Mouse (Mus musculus) WW6 (cell line): ENCODE data around the gene Lcp1.

Source experiments
- DNase-seq: peaks from one replicate; pipeline ENCODE4 v3.0.0-alpha.2; 2013; ENCODE audit warnings: low read depth, low spot score

The Lcp1 gene

GRCm38 (mm10) chr14:75176425-75177045 lies 45.6 kb downstream of the Lcp1 start:
- no peak for DNase-seq

DNA sequence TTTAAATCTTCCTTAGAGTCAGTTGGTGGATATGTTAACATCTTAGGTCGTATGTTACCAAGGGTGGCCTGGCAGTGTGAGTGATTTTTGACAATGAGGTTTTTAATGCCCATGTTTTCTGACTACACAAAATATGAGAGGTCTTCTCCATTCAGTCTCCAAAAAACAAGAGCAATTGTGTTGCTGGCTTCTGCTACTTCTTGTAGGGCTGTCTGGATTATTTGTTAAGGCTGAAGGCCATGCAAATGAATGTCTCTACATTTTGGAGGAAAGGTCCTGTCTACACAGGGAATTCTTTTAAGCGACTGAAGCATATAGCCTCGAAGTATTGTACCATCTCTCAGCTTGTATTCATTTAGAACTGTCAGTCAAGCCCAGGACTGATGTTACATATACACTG lies 46.5 kb downstream of the Lcp1 start:
- DNase-seq, result no peak

DNA sequence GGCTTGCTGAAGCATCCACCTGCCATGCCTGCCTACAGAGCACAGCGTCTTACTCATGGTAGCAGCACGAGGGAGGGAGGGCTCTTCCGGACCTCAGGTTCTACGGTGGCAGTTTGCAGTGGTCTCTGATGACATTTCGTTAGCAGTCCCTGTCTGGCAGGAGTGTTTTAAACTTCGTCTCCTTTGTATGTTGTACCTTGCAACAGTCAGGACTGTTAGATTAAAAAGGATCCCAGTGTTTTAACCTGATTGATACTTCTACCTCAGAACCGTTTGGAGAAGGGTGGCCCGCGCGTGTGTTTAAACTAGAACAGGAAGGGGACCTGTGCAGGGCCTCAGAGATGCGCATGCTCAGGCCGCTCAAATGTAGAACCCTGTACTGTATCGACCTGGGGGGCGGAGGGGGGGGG lies 47.5 kb downstream of the Lcp1 start:
- no peak for DNase-seq

DNA sequence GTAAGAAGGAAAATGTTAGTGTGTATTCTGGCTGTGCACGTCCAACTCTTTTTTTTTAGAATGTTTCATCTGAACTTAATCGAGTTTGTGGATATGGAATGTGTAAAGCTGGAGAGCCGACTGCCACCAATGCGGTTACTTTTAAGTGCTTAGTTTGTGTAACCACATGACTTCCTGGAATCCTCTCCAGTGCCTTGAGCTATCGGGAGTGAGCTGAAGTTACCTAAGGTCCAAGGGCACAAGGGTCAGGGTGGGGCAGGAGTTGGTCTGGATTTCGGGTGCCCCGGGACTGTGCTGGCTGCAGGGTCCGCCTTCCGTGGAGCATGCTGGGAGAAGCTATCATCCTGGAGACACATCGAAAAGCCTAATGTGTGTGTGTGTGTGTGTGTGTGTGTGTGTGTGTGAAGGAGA lies 47.9 kb downstream of the Lcp1 start:
- DNase-seq, result no peak

GRCm38 (mm10) chr14:75179255-75179963 lies 48.5 kb downstream of the Lcp1 start:
- no peak for DNase-seq

DNA sequence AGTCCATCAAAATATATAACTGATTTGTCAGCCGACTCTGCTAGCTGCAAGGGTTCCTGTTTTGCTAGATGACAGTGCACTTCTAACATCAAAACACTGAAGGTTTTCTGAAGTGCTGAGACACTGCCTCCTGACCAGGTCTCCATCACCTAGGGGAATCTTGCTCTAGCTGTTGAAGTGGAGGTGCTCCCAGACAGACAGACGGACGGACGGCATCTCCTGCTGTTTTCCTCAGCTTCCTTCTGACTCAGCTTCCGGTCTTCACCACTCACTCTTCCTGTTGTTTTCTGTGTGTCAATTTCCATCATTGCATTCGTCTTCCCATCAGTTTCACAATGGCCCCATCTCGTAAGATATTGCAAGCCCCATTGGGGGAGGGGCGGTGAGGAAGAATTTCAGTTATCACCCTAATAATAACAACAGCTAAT lies 49.7 kb downstream of the Lcp1 start:
- DNase-seq, result no peak

- no peak for DNase-seq
Measured at GRCm38 (mm10) chr14:75181062-75181935, 50.4 kb downstream of the Lcp1 start.

- no peak for DNase-seq
Measured at GRCm38 (mm10) chr14:75182378-75182777, 51.5 kb downstream of the Lcp1 start.

DNA sequence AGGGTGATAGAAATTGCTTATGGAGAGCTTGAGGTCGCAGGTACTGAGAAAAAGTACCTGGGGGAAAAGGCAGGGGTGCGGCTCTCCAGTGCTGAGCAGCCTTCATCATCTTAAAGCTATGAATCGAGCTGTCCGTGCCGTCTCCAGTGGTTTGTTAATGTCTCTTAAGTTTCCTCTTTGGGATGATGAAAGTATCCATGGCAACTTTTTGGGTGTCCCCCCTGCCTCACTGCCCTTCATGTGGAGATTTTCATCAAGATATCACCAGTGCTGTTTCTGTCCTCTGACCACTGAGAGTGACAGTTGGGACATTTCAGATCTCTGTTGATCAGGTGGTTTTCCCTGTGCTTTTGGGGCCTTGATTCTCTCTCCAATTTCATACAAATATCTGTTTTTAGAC lies 51.9 kb downstream of the Lcp1 start:
- DNase-seq, result no peak

- DNase-seq, result no peak
Measured at GRCm38 (mm10) chr14:75184069-75184790, 53.3 kb downstream of the Lcp1 start.

DNA sequence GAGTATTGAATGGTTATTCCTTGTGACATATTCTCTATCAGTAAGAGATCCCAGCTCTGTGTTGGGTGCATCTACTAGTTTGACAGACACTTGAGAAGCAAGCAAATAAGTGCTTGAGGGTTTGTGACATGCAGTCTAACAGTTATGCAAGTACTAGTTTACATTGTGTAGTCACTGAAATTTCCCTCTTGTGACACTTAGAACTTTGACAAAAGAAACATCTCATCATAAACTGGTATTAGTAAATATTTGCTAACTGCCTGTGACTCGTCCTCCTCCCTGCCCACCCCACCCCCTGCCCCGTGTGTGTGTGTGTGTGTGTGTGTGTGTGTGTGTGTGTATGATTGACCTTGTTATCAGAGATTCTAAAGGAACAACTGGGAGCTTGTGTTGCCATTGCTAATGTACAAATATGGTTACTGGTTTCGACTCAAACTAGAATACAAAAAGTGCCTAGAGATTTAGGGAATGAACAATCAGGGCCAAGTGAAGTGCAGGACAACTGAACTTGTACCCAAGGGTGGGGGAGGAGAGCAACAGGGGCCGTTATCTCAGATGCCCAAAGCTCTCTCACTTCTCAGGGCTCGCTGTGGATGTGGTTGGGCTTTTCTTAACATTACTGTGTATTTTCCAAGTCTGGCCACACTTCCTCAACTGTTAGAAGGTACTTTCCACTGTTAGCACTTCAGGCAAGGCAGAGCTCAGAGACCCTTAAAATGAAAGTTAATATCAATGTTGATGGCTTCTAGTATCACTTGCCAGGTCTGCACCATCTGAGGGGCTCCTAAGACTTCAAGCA lies 55.1 kb downstream of the Lcp1 start:
- no peak for DNase-seq

DNA sequence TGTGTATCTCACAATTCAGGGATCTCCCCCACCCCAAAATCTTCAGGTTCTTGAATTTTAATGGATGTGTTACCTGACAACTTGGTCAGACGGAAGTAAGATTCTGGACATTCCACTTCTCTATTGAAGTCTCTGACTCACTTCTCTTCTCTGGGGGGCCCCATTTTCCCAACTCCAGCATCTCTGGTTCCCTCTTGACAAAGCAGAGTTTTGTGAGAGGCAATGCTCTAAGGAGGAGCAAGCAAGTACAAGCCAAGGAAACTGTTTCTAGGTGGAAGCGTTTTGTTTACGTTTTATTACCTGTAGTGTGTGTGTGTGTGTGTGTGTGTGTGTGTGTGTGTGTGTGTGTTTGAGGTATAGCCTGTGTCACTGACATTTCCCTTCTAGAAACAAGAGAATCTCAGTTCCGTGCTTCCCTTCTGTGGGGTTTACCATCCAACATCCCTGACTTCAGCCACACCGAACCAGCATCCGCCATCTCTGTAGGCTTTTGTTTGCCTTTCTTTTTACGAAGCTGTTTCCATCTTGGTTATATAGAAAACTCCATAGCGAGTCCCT lies 56.0 kb downstream of the Lcp1 start:
- DNase-seq, result no peak

GRCm38 (mm10) chr14:75188521-75188920 lies 57.6 kb downstream of the Lcp1 start:
- no peak for DNase-seq

DNA sequence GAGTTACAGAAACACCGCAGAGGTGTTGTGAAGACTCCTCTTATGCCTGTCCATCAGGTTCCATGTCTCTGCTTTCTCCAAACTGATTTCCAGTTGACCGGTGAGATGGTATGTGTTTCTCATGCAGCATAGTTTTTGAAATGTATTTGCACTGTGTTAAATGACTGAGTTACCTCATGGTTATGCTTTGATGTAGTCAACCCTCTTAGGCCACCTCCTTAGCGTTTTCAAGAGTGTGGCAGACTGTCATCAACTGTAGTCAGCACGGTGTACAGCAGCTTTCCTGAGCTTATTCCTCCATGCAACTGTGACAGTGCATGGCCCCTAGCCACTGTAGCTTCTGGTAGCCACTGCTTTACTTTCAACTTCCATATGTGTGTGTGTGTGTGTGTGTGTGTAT lies 58.1 kb downstream of the Lcp1 start:
- DNase-seq, result no peak

DNA sequence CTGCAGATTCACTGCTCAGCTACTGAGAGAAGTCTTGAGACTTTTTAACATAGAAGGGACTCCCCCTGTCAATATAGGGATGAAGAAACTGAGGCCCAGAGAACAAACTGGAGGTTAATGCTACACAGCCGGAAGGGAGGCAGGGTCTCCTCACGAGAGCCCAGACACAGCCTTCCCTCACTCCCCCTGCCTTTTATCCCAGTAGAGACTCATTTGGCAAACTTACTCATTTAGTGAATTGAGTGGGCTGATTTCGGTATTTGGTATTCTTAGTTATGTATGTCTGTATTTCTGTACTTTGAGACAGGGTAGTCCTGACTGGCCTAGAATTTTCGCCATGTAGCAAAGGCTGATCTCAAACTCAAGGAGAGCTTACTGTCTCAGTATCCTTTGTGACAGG lies 59.8 kb downstream of the Lcp1 start:
- DNase-seq, result no peak

DNA sequence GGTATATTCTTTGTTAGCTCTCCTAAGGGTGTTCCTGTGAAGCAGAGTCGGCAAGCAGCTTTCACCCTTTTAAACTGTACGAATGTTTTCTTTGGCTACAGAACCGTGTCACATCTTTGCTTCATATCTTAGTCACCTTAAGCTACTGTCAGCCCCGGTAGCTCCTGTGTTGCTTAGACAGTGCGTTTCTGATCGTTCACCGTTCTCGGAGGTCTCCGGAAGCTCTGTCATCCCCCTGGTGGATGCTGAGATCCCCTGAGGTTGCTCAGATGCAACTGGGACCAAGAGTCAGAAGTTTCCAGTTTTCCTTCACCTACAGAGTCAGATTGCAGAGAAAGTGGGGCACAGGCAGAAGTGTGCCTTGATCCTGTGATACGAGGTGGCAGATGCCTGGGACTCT lies 61.5 kb downstream of the Lcp1 start:
- DNase-seq, result no peak

DNA sequence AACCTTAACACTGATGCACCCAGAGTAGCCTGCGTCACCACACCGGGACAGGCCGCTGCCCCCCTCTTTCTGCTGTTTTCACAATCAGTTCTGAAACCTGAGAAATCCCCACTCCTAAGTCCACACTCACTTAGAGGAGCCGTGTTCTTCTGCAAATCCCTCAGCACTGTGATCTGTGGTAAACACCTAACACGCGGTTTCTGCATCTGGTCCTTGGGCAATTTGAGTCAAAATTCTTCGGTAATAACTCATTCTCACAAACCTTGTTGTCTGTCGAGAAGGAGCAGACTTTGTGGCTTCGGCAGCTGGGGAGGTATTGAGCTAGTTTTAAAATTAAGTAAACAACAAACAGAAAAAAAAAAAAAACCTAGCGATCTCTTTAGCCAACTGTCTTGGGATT lies 62.0 kb downstream of the Lcp1 start:
- no peak for DNase-seq

DNA sequence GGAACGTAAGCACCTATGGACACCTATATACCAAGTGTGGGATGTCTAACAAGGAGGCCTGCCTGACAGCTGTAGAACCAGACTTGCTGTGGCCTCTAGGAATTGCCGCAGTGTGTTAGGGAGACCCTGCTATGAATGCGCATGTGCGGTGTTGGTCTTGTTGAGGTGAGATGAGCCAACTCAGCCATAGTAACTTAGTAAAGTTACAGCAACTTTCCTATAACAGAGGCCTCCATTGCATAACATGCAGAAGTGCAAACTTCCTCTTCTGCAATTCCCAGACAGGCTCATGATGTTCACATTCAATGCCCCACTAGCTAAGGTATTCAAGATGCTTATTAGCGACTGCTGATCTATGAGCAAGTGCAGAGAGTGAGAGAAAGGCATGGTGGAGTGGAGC lies 64.6 kb downstream of the Lcp1 start:
- no peak for DNase-seq

DNA sequence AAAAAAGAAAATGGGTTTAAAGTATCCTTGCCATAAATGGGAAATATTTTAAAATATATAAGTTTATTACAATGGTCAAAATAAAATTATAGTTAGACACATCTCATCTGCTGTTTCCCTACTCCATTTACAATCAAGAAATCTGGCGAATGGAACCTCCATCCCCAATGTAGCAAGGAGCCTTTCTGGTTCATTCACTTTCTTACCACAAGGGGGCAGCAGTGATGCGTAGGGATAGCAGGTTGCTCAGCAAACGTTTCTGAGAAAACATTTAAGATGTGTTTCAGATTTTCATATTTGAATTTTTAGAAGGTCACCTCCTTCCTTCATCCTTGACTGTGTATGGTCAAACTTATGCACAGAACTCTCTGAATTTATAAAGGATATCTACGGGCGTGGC lies 66.1 kb downstream of the Lcp1 start:
- no peak for DNase-seq

- no peak for DNase-seq
Measured at GRCm38 (mm10) chr14:75197660-75198059, 66.8 kb downstream of the Lcp1 start.
